Mouse (Mus musculus) hindbrain, postnatal 0 days (tissue): Measurements from ENCODE around the gene Asgr2. TPM values are rescaled to one million over a fixed set of nuclear protein-coding genes. Genes with fewer than 3 reads are reported as not detected.
A peak's percentile ranks its signal among the peaks of the same experiment; 100 is the strongest.

ENCODE experiments used
- ATAC-seq: fragments of 200-750 bp; cut with Nextera tagmentation; 2 replicates; pipeline ENCODE4 v1.8.0; 2017; ENCODE audit warnings: mild to moderate bottlenecking, moderate TSS enrichment, moderate library complexity
- DNase-seq: peaks from one replicate; pipeline ENCODE4 v3.0.0-alpha.2; 2015; ENCODE audit warnings: low spot score
- H3K27ac ChIP-seq: fragments of 300-500 bp; sonication (generic); 2 replicates; pipeline ENCODE4 v1.5.1; 2014; ENCODE audit warnings: mild to moderate bottlenecking
- H3K27me3 ChIP-seq: fragments of 300-500 bp; sonication (generic); 2 replicates; pipeline ENCODE4 v1.6.1; 2014; ENCODE audit warnings: low read length, mixed read lengths; ENCODE audit not compliant: insufficient read depth
- H3K36me3 ChIP-seq: fragments of 300-500 bp; sonication (generic); 2 replicates; pipeline ENCODE4 v1.6.1; 2014; ENCODE audit warnings: low read length, mixed read lengths; ENCODE audit not compliant: insufficient read depth
- H3K4me1 ChIP-seq: fragments of 300-500 bp; sonication (generic); 2 replicates; pipeline ENCODE4 v1.6.1; 2014; ENCODE audit warnings: antibody characterized with exemption, low read length, mixed read lengths; ENCODE audit not compliant: insufficient read depth
- H3K4me2 ChIP-seq: fragments of 300-500 bp; sonication (generic); 2 replicates; pipeline ENCODE4 v1.6.1; 2014; ENCODE audit warnings: low read depth, mild to moderate bottlenecking, low read length, moderate library complexity, mixed read lengths
- H3K4me3 ChIP-seq: fragments of 300-500 bp; sonication (generic); 2 replicates; pipeline ENCODE4 v1.5.1; 2014; ENCODE audit warnings: low read length
- H3K9ac ChIP-seq: fragments of 300-500 bp; sonication (generic); replicated peaks from 2 replicates; pipeline ENCODE4 v1.6.1; 2014; ENCODE audit warnings: mild to moderate bottlenecking, low read length, moderate library complexity, mixed read lengths
- H3K9me3 ChIP-seq: fragments of 300-500 bp; sonication (generic); 2 replicates; pipeline ENCODE4 v1.6.1; 2016; ENCODE audit warnings: low read length, mixed read lengths
- CTCF ChIP-seq: IDR thresholded peaks from 2 replicates; pipeline ENCODE4 v1.5.1; 2016; ENCODE audit warnings: antibody characterized with exemption, control low read depth, low read depth
- WGBS: fragments of 180-500 bp; shearing (Covaris S2); extraction: QIAGEN DNeasy Blood & Tissue Kit; methylation state at CpG from one replicate; pipeline ENCODE4 v1.1.7; 2014; 5-methylcytosine and 5-hydroxymethylcytosine counted together
- polyA plus RNA-seq: library from polyadenylated mRNA; unstranded; fragments of >200 nt; fragmentation: Nextera tagmentation; extraction: Ambion mirVana; gene quantifications from 2 replicates; pipeline ENCODE4 v1.2.1, GENCODE M21; 2015
- total RNA-seq: library from RNA; depleted of rRNA; stranded (reverse); fragments of >200 nt; gene quantifications from 2 replicates; pipeline ENCODE4 v1.2.3, GENCODE M21; 2014; rRNA removed

The Asgr2 gene
- total RNA-seq: not detected in 2 replicates
- not detected in 2 replicates for polyA plus RNA-seq

- no peak for DNase-seq
- no peaks in the 10 kb centered on the region for H3K4me1 ChIP-seq
- H3K9me3 ChIP-seq: no peaks in the 10 kb centered on the region
- no peak within 1 kb of the TSS for H3K27ac ChIP-seq
- no peaks in the 10 kb centered on the region for H3K27me3 ChIP-seq
- no peaks in the 10 kb centered on the region for H3K36me3 ChIP-seq
- ATAC-seq: no peak
- H3K9ac ChIP-seq: no peak within 1 kb of the TSS
- 75% methylated on average over 12 of the region's 12 CpGs for WGBS
- no peak for TF ChIP-seq CTCF
- no peak within 1 kb of the TSS for H3K4me2 ChIP-seq
- no peak within 1 kb of the TSS for H3K4me3 ChIP-seq
These were observed at the start of gene Asgr2 for GRCm38 (mm10) chr11:70091986-70092783. TSS of gene Asgr2 (plus strand) at chr11:70092644.

GRCm38 (mm10) chr11:70043665-70044064, 48.8 kb upstream of the Asgr2 start:
- 80% methylated on average over 7 of the region's 7 CpGs for WGBS
- no peak for DNase-seq
- H3K4me2 ChIP-seq: no peak overlapping the region
- no peaks in the 10 kb centered on the region for H3K9me3 ChIP-seq
- peaks cover 43% of the 10 kb centered on the region for H3K36me3 ChIP-seq
- TF ChIP-seq CTCF: no peak
- no peak overlapping the region for H3K9ac ChIP-seq
- no peak overlapping the region for H3K27ac ChIP-seq
- H3K27me3 ChIP-seq: no peaks in the 10 kb centered on the region
- no peak overlapping the region for H3K4me3 ChIP-seq
- no peaks in the 10 kb centered on the region for H3K4me1 ChIP-seq
- no peak for ATAC-seq

- 39% methylated on average over 9 of the region's 9 CpGs for WGBS
- H3K27me3 ChIP-seq: no peaks in the 10 kb centered on the region
- ATAC-seq (no peak), DNase-seq (no peak)
- no peak for TF ChIP-seq CTCF
- H3K36me3 ChIP-seq: peaks cover 30% of the 10 kb centered on the region
- no peaks in the 10 kb centered on the region for H3K4me1 ChIP-seq
- no peak overlapping the region for H3K4me3 ChIP-seq
- no peak overlapping the region for H3K9ac ChIP-seq
- H3K4me2 ChIP-seq: no peak overlapping the region
- H3K9me3 ChIP-seq: no peaks in the 10 kb centered on the region
- no peak overlapping the region for H3K27ac ChIP-seq
These were observed 47.0 kb upstream of the Asgr2 start for GRCm38 (mm10) chr11:70045435-70045834.

GRCm38 (mm10) chr11:70049366-70049765, 43.1 kb upstream of the Asgr2 start:
- Histone ChIP-seq H3K36me3 (peaks cover 7% of the 10 kb centered on the region; the same call in 1 of the 2 replicates), H3K4me1 (no peaks in the 10 kb centered on the region), H3K27ac (no peak overlapping the region), H3K9ac (no peak overlapping the region), H3K9me3 (no peaks in the 10 kb centered on the region), H3K27me3 (no peaks in the 10 kb centered on the region), H3K4me2 (no peak overlapping the region), H3K4me3 (no peak overlapping the region)
- 73% methylated on average over 6 of the region's 6 CpGs for WGBS
- ATAC-seq (no peak), DNase-seq (no peak)
- no peak for TF ChIP-seq CTCF

- ATAC-seq (no peak), DNase-seq (no peak)
- Histone ChIP-seq H3K27me3 (no peaks in the 10 kb centered on the region), H3K9me3 (no peaks in the 10 kb centered on the region), H3K4me3 (no peak overlapping the region), H3K9ac (no peak overlapping the region), H3K4me1 (no peaks in the 10 kb centered on the region), H3K4me2 (no peak overlapping the region), H3K27ac (no peak overlapping the region), H3K36me3 (peaks cover 2% of the 10 kb centered on the region; the same call in 1 of the 2 replicates)
- 61% methylated on average over 10 of the region's 10 CpGs for WGBS
- peak; percentile 54 for TF ChIP-seq CTCF
These were observed 42.6 kb upstream of the Asgr2 start for GRCm38 (mm10) chr11:70049816-70050215.

- TF ChIP-seq CTCF: no peak
- Histone ChIP-seq H3K9ac (no peak overlapping the region), H3K4me2 (no peak overlapping the region), H3K27ac (no peak overlapping the region), H3K27me3 (no peaks in the 10 kb centered on the region), H3K4me3 (no peak overlapping the region), H3K9me3 (no peaks in the 10 kb centered on the region), H3K4me1 (no peaks in the 10 kb centered on the region; the same call in 1 of the 2 replicates), H3K36me3 (no peaks in the 10 kb centered on the region)
- DNase-seq: no peak
- 65% methylated on average over 7 of the region's 7 CpGs for WGBS
- ATAC-seq: no peak
These were observed 39.3 kb upstream of the Asgr2 start for GRCm38 (mm10) chr11:70053156-70053555.
